Mouse (Mus musculus): Measurements from ENCODE around the gene Sirt7.

DNA sequence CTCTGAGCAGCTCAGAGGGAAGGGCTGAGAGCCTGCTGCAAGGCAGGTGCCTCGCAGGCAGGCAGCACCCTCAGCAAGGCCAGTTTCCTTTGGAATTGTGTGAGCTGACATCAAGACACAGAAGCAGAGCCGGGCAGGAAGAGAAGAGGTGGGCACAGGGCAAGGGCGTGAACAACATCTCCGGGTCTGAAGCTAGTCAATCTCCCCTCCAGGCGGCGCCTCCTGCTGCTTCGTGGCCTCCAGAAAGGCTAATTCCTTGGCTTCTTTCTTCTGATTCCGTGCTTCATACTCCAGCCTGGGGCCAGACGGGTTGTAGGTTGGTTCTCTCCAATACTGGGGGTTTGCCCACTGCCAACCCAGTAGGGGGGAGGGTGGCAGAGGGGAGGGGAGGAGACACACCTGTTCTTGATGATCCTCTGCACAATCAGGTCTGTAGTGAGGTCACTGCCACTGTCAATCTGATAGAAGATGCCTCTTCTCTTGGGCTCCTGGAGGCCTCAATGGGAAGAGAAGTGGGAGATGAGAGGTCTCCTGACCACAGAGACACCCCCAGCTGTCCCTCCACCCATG, 14.5 kb downstream of the Sirt7 start:
- TF ChIP-seq POLR2A (IDR thresholded peaks at IDR 0.05; ENCODE audit: extremely low read depth, insufficient read depth, low read length) (no peak), CTCF (IDR thresholded peaks at IDR 0.05; ENCODE audit: extremely low read depth, insufficient read depth, low read length) (no peak)

Data from cortical plate, adult 2 months (tissue).